Mouse (Mus musculus): ENCODE measurements around the gene Galns.

DNA sequence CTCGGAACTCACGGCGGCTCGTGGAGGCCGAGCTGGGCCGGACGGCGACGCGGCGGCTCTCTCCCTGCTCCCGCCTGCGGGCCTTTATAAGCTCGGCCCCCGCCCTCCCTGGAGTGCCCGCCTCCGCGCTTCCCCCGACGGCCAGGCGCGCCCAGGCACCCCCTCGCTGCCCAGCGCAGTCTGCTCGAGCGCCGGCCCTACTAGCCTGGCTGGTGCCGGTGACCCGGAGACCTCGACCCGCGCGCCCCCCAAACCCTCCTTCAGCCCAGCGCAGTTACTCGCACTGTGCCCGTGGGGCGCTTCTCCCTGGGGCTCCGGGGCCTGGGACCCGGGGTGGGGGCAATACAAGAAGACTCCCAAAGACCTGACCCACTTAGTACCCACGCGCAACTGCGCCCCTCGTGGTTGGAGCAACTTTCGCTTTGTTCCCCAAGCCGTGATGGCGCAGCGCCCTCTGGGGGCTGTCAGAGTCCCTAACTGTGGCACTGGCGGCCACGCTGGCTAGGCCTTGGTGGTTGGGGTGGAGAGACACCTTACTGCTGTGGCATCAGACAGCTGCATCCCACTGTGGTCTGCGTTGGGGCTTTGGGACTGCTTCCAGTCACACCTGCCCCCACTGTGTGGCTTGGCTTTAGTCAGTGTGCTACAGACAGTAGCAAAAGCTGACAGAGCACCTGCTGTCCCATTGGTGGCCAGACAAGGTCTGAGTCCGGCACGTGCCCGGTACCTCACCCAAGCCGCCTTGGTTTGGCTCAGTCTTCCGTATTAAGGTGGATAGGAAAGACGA lies 59.8 kb downstream of the Galns start, which contains the start of gene Piezo1:
- TF ChIP-seq CTCF (IDR thresholded peaks at IDR 0.05) (peak; percentile 100), EP300 (IDR thresholded peaks at IDR 0.05) (no peak)

All from lung, postnatal 0 days (tissue).